Mouse (Mus musculus): Measurements from ENCODE around the gene Por. TPM values are rescaled to one million over a fixed set of nuclear protein-coding genes. Genes with fewer than 3 reads are reported as not detected.

Por gene
- total RNA-seq (2023) = 69.1 TPM

GRCm38 (mm10) chr5:135669741-135670275 is at the start of gene Por:
Por (plus strand) TSS chr5:135670033.

DNA sequence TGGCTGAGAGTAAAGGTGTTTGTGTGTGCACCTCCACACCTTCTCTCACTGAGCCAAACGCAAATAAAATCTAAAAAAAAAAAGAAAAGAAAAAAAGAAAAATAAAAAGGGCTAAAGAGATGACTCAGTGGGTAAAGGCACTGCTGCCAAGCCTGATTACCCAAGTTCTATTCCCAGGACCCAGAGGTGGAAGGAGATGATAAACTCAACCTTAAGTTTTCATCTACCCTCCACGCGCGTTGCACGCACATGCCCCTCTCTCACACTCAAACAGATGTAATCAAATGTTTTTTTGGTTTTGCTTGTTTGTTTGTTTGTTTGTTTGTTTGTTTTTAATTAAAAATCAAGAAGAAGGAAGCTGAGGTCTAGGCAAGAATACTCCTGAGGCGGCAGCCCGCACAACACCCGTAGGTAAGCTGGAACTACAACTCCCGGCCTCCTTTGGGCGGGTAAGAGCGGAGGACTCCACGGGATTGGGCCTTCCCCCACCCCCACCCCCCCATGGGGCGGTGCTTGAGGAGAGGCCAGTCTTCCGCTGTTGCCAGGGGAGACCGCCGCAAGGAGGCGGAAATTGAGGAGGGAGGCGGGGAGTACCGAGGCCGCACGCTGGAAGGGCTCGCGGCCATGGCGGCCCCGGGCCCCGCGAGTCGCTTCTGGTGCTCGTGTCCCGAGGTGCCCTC is 37.6 kb upstream of the Por start, which contains the start of gene Rhbdd2:
Rhbdd2 (plus strand) TSS at position 502 of the 680 bp plus-strand sequence.

DNA sequence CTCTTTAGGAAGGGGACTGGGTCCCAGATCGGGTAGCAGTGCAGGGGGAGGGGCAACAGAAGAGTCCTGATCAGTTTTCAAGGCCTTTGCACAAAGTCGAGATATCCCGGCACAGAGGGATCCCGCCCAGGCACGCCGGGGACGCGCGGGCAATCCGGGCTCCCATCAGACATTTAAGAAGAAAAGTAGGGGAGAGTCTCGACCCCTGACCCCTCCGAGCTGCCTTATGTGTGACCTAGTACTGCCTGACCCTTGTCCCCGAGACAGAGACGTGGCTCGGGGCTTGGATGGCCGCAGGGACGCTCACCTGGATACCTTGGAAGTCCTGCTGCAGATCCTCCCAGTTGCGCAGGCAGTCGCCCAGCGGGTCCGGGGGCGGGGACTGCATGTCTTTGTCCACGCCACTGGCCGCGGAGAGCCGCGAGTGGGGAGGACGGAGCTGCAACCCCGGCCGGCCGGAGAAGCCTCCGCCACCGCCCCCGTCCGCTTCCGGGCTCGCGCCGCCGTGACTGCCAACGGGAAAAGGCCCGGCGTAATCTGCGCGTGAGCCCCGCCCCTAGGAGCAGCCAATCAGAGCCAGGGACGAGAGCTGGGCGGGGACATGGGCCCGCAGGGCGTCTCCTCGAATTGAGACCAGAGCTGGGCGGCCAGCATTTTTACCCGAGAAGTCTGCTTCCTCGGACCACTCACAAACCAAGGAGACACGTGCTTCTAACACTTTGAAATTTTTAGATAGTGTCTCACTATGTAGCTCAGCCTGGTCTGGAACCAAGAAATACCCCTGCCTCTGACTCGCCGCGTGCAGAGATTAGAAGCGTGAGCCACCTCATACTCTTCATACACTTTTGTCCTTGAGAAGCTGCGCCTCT is 74.1 kb downstream of the Por start, which contains the start of gene Tmem120a:
Tmem120a (minus strand) TSS at position 708 of the 869 bp plus-strand sequence.

DNA sequence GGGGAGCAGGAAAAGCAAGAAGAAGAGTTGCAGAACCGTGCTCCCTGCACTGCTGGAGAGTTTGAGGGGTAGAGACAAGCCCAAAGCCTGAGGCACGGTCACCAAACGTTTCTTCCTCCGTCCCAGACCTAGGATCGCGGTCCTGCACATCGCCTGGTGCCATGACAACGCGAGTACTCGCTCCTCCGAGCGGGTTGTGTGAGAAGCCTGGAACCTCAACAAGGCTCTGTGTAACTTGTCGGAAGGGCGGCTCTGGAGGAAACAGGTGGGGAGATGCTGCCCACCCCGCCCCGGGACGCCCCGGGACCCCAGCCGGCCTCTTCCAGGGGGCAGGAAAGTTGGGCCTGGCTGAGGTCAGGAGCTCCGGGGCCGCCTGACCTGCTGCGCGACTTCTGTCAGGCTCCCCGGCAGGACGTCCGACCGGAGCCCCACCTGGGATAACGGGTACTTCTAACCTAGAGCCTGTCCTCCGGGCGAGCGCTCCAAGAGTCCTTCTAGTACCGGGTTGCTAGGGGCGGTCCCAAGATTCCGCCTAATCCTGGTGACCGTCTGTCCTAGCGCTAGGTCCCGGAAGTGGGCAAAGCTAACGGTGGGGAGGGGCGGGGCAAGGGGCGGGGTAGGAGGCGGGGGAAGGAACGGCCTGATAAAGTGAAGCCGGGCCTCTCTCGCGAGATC is 108.1 kb downstream of the Por start, which contains the start of gene Styxl1:
Styxl1 (minus strand) TSS at position 590 of the 675 bp plus-strand sequence.

GRCm38 (mm10) chr5:135778471-135779445 is 108.9 kb downstream of the Por start, which contains the start of gene Mdh2:
Mdh2 (plus strand) TSS chr5:135778480.

Other genes with a start within 250 kb of the Por start
- gene Hip1, start 124.9 kb upstream of the Por start, total RNA-seq (2023) = 3.6 TPM
- gene Ccl26, start 106.5 kb upstream of the Por start, total RNA-seq (2023) = not detected
- 0.44 TPM for gene Ccl24, start 97.0 kb upstream of the Por start, total RNA-seq (2023)
- gene Rhbdd2, start 37.4 kb upstream of the Por start, total RNA-seq (2023) = 33.1 TPM
- 12.9 TPM for gene Tmem120a, start 74.4 kb downstream of the Por start, total RNA-seq (2023)
- not detected for gene Styxl1, start 108.4 kb downstream of the Por start, total RNA-seq (2023)
- gene Mdh2, start 108.4 kb downstream of the Por start, total RNA-seq (2023) = 178 TPM
- gene Srrm3, start 136.9 kb downstream of the Por start, total RNA-seq (2023) = not detected
- gene Hspb1, start 217.9 kb downstream of the Por start, total RNA-seq (2023) = 6.5 TPM

Data from CD4-positive naive resting alpha-beta T cell, adult 57 days (primary cell).